Mouse (Mus musculus) lung, postnatal 0 days (tissue): ENCODE measurements around the gene Trim7.

Experiments
- CTCF ChIP-seq: IDR thresholded peaks from 2 replicates; pipeline ENCODE4 v1.5.1; 2016; ENCODE audit warnings: antibody characterized with exemption, mild to moderate bottlenecking
- EP300 ChIP-seq: IDR thresholded peaks from 2 replicates; pipeline ENCODE4 v1.6.1; 2016; ENCODE audit warnings: antibody characterized with exemption, mild to moderate bottlenecking, control low read depth

GRCm38 (mm10) chr11:48827926-48828325 lies 2.0 kb downstream of the Trim7 start:
- TF ChIP-seq CTCF (no peak), EP300 (no peak)
